8 mouse cellular contexts compared by ENCODE assay signal in the genomic region with DNA sequence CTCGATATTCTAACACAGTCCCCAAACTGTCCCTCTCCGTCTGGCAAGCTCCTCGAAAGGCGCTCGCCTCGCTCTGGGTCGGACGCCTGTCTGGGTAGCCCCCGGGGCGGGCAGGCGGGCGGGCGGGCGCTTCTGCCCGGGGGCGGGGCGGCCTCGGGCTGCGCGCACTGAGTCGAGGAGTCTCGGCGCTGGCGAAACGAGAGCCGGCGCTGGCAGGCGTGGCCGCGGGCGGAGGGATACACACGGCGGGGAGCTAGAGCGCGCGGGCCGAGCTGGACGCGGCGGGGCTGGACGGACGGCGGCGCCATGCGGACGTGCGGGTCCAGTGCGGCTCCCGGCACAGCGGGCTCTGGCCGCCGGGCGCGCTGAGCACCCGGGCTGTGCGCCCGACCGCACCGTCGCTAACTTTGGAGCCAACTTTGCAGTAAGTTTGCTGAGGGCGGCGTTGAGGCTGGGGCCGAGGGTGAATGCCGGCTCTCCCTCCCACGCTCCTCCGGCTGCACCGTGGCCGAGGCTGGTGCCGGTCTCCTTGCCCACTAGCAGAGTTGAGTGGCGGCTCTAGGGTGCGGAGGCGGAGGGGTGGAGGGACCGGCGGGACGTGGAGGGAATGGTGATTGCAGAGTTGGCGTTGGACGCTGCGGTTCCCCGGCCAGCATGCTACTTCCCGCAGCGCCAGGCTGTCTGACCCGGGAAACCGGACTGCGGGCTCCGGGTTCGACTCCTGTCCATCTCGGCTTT. TPM values are rescaled to one million over a fixed set of nuclear protein-coding genes. Genes with fewer than 3 reads are reported as not detected.
DNase-seq lines count a peak whose midpoint lies in the region; ATAC-seq and TF ChIP-seq lines count a peak whose summit lies in the region.

No protein-coding gene starts in this region.

- H3K27ac ChIP-seq in forebrain, embryonic 12.5 days = peak overlapping the region; percentile 94
- H3K27ac ChIP-seq in heart, embryonic 14.5 days (replicated peaks in 1 of 2; ENCODE audit: control insufficient read depth in 1 of 2, insufficient read depth in 1 of 2, low read depth in 2 of 2, low read length in 2 of 2) = peak overlapping the region; percentile 92 to 94
- H3K27ac ChIP-seq in kidney, postnatal 0 days = peak overlapping the region; percentile 91
- peak overlapping the region; percentile 94 for H3K27ac ChIP-seq in limb, embryonic 15.5 days
- peak overlapping the region; percentile 75 for H3K27ac ChIP-seq in midbrain, embryonic 15.5 days
- H3K27ac ChIP-seq in stomach, embryonic 15.5 days = peak overlapping the region; percentile 92

- DNase-seq in kidney, postnatal 0 days (ENCODE audit: low spot score) = peak; percentile 96

- under 1% methylated on average over 81 of the region's 87 CpGs for WGBS in forebrain, embryonic 12.5 days
- under 1% methylated on average over 82 of the region's 87 CpGs for WGBS in heart, embryonic 14.5 days
- under 1% methylated on average over 80 of the region's 87 CpGs for WGBS in kidney, postnatal 0 days
- under 1% methylated on average over 87 of the region's 87 CpGs for WGBS in limb, embryonic 15.5 days
- WGBS in midbrain, embryonic 15.5 days = under 1% methylated on average over 86 of the region's 87 CpGs
- under 1% methylated on average over 87 of the region's 87 CpGs for WGBS in stomach, embryonic 15.5 days

- peak overlapping the region; percentile 74 for H3K9ac ChIP-seq in forebrain, embryonic 12.5 days
- H3K9ac ChIP-seq in heart, embryonic 14.5 days (ENCODE audit: low read length) = peak overlapping the region; percentile 89
- H3K9ac ChIP-seq in kidney, postnatal 0 days (ENCODE audit: low read depth, low read length) = peak overlapping the region; percentile 67
- peak overlapping the region; percentile 66 for H3K9ac ChIP-seq in limb, embryonic 15.5 days
- H3K9ac ChIP-seq in midbrain, embryonic 15.5 days = peak overlapping the region; percentile 56
- H3K9ac ChIP-seq in stomach, embryonic 15.5 days = peak overlapping the region; percentile 76

- H3K9me3 ChIP-seq in erythroblast, embryonic 14.5 days (ENCODE audit: control insufficient read depth, low read length) = no peaks in the 10 kb centered on the region; the same call in 1 of the 2 replicates
- no peaks in the 10 kb centered on the region for H3K9me3 ChIP-seq in forebrain, embryonic 12.5 days
- H3K9me3 ChIP-seq in heart, embryonic 14.5 days (ENCODE audit: control insufficient read depth, low read length) = no peaks in the 10 kb centered on the region
- H3K9me3 ChIP-seq in kidney, postnatal 0 days (replicated peaks; ENCODE audit: low read length) = no peaks in the 10 kb centered on the region
- no peaks in the 10 kb centered on the region for H3K9me3 ChIP-seq in limb, embryonic 15.5 days
- no peaks in the 10 kb centered on the region for H3K9me3 ChIP-seq in midbrain, embryonic 15.5 days
- H3K9me3 ChIP-seq in stomach, embryonic 15.5 days = no peaks in the 10 kb centered on the region

- peak overlapping the region; percentile 58 for H3K4me3 ChIP-seq in erythroblast, embryonic 14.5 days (replicated peaks)
- peak overlapping the region; percentile 78 for H3K4me3 ChIP-seq in forebrain, embryonic 12.5 days (replicated peaks)
- H3K4me3 ChIP-seq in heart, embryonic 14.5 days (ENCODE audit: control insufficient read depth in 1 of 2, insufficient read depth in 1 of 2, low read depth in 1 of 2, low read length in 2 of 2) = peak overlapping the region; percentile 73 to 80
- H3K4me3 ChIP-seq in kidney, postnatal 0 days (replicated peaks; ENCODE audit: low read depth, low read length) = peak overlapping the region; percentile 77
- peak overlapping the region; percentile 81 for H3K4me3 ChIP-seq in limb, embryonic 15.5 days
- peak overlapping the region; percentile 93 for H3K4me3 ChIP-seq in midbrain, embryonic 15.5 days
- H3K4me3 ChIP-seq in stomach, embryonic 15.5 days (replicated peaks) = peak overlapping the region; percentile 86

- no peak for ATAC-seq in erythroblast, adult 5-6 weeks (replicated peaks; ENCODE audit: low FRiP score, poor library complexity, severe bottlenecking)
- peak; percentile 83 for ATAC-seq in forebrain, embryonic 12.5 days (ENCODE audit: low FRiP score)
- peak; percentile 85 for ATAC-seq in heart, embryonic 14.5 days (ENCODE audit: insufficient number of reproducible peaks, insufficient read depth, low FRiP score, low read depth)
- peak; percentile 88 for ATAC-seq in kidney, postnatal 0 days (replicated peaks; ENCODE audit: low FRiP score, low read depth)
- peak; percentile 72 for ATAC-seq in limb, embryonic 15.5 days (ENCODE audit: insufficient number of reproducible peaks, low FRiP score, low TSS enrichment, low read depth)
- ATAC-seq in midbrain, embryonic 15.5 days (replicated peaks) = peak; percentile 87
- ATAC-seq in stomach, embryonic 15.5 days (ENCODE audit: insufficient read depth, low FRiP score, low read depth) = peak; percentile 78

- peaks cover 60% of the 10 kb centered on the region for H3K27me3 ChIP-seq in erythroblast, embryonic 14.5 days (ENCODE audit: control insufficient read depth)
- no peaks in the 10 kb centered on the region for H3K27me3 ChIP-seq in forebrain, embryonic 12.5 days
- H3K27me3 ChIP-seq in heart, embryonic 14.5 days (ENCODE audit: control insufficient read depth, insufficient read depth, low read length) = no peaks in the 10 kb centered on the region
- no peaks in the 10 kb centered on the region for H3K27me3 ChIP-seq in kidney, postnatal 0 days (ENCODE audit: insufficient read depth, low read length)
- no peaks in the 10 kb centered on the region for H3K27me3 ChIP-seq in limb, embryonic 15.5 days
- H3K27me3 ChIP-seq in midbrain, embryonic 15.5 days (replicated peaks) = no peaks in the 10 kb centered on the region
- no peaks in the 10 kb centered on the region for H3K27me3 ChIP-seq in stomach, embryonic 15.5 days (replicated peaks)

- H3K36me3 ChIP-seq in erythroblast, embryonic 14.5 days (ENCODE audit: control insufficient read depth) = no peaks in the 10 kb centered on the region
- H3K36me3 ChIP-seq in forebrain, embryonic 12.5 days (replicated peaks) = peaks cover 10% of the 10 kb centered on the region; the same call in 1 of the 2 replicates
- 0 out of 2 replicates have a peak, but pooled peaks cover 3% of the 10 kb centered on the region for H3K36me3 ChIP-seq in heart, embryonic 14.5 days (ENCODE audit: control insufficient read depth, insufficient read depth, low read length)
- H3K36me3 ChIP-seq in kidney, postnatal 0 days (ENCODE audit: insufficient read depth, low read length) = 0 out of 2 replicates have a peak, but pooled peaks cover 3% of the 10 kb centered on the region
- H3K36me3 ChIP-seq in limb, embryonic 15.5 days = 0 out of 2 replicates have a peak, but pooled peaks cover 5% of the 10 kb centered on the region
- no peaks in the 10 kb centered on the region for H3K36me3 ChIP-seq in midbrain, embryonic 15.5 days (replicated peaks)
- no peaks in the 10 kb centered on the region for H3K36me3 ChIP-seq in stomach, embryonic 15.5 days

- H3K4me1 ChIP-seq in erythroblast, embryonic 14.5 days (ENCODE audit: control insufficient read depth) = no peaks in the 10 kb centered on the region
- peaks cover 17% of the 10 kb centered on the region for H3K4me1 ChIP-seq in forebrain, embryonic 12.5 days
- peaks cover 4 to 31% of the 10 kb centered on the region in 2 experiments; a peak in 3 of 4 replicates for H3K4me1 ChIP-seq in heart, embryonic 14.5 days (ENCODE audit: control insufficient read depth in 2 of 2, insufficient read depth in 2 of 2, low read length in 2 of 2)
- H3K4me1 ChIP-seq in kidney, postnatal 0 days (replicated peaks; ENCODE audit: insufficient read depth, low read length) = 0 out of 2 replicates have a peak, but pooled peaks cover 10% of the 10 kb centered on the region
- peaks cover 25% of the 10 kb centered on the region; the same call in 1 of the 2 replicates for H3K4me1 ChIP-seq in limb, embryonic 15.5 days
- H3K4me1 ChIP-seq in midbrain, embryonic 15.5 days = peaks cover 3% of the 10 kb centered on the region; the same call in 1 of the 2 replicates
- peaks cover 5% of the 10 kb centered on the region; the same call in 1 of the 2 replicates for H3K4me1 ChIP-seq in stomach, embryonic 15.5 days

- peak overlapping the region; percentile 76 for H3K4me2 ChIP-seq in forebrain, embryonic 12.5 days
- peak overlapping the region; percentile 90 for H3K4me2 ChIP-seq in heart, embryonic 14.5 days (ENCODE audit: low read length)
- H3K4me2 ChIP-seq in kidney, postnatal 0 days (ENCODE audit: low read length) = peak overlapping the region; percentile 79
- peak overlapping the region; percentile 74 for H3K4me2 ChIP-seq in limb, embryonic 15.5 days
- H3K4me2 ChIP-seq in midbrain, embryonic 15.5 days = peak overlapping the region; percentile 94
- peak overlapping the region; percentile 81 for H3K4me2 ChIP-seq in stomach, embryonic 15.5 days

- peak; percentile 21; the same call in 1 of the 2 replicates for TF ChIP-seq CTCF in kidney, postnatal 0 days (IDR thresholded peaks at IDR 0.05; ENCODE audit: low read depth)

RNA-seq across cellular contexts. Expression of gene Fat1, which starts 2.8 kb away (rescaled TPM):
- polyA plus RNA-seq in erythroblast, embryonic 14.5 days (2012) = under 0.01 TPM in 2 replicates
- total RNA-seq in erythroblast, adult 5-6 weeks (2015; ENCODE audit: low replicate concordance) = under 0.01 TPM in 1 of 2 replicates, not detected in the other
- total RNA-seq in erythroblast, adult 5-6 weeks (2017; ENCODE audit: low replicate concordance) = 0.17 TPM in 1 of 2 replicates, not detected in the other
- 22.2 and 22.7 TPM in 2 replicates for polyA plus RNA-seq in forebrain, embryonic 12.5 days (2016; fragmentation: Nextera tagmentation; extraction: Ambion mirVana)
- 22.2 TPM in 2 replicates for polyA plus RNA-seq in heart, embryonic 14.5 days (2014; fragmentation: Nextera tagmentation; extraction: Ambion mirVana)
- polyA plus RNA-seq in kidney, postnatal 0 days (2015; fragmentation: Nextera tagmentation; extraction: Ambion mirVana) = 13.3 and 15.9 TPM in 2 replicates
- polyA plus RNA-seq in limb, embryonic 15.5 days (2015; fragmentation: Nextera tagmentation; extraction: Ambion mirVana) = 27.4 and 30.4 TPM in 2 replicates
- 11.8 and 14.0 TPM in 2 replicates for polyA plus RNA-seq in midbrain, embryonic 15.5 days (2015; fragmentation: Nextera tagmentation; extraction: Ambion mirVana)
- 14.5 and 18.2 TPM in 2 replicates for polyA plus RNA-seq in stomach, embryonic 15.5 days (2015; fragmentation: Nextera tagmentation; extraction: Ambion mirVana)

Comparison
In these comparisons a context has a peak if more than half of its experiments do, and no peak if none do; other contexts are left out.
1. RNA of gene Fat1, which starts 2.8 kb away (polyA plus RNA-seq): 27.4 to 30.4 TPM in limb, embryonic 15.5 days, 22.2 TPM in heart, embryonic 14.5 days, 22.2 to 22.7 TPM in forebrain, embryonic 12.5 days, 14.5 to 18.2 TPM in stomach, embryonic 15.5 days, 11.8 to 14.0 TPM in midbrain, embryonic 15.5 days and 13.3 to 15.9 TPM in kidney, postnatal 0 days; under 0.01 TPM in erythroblast, embryonic 14.5 days; every median in the first group is over 10 times any median in the second.
2. Peak in every context shown above with its lines, with median percentiles within 50 percentile points of each other: H3K4me3 ChIP-seq, H3K27ac ChIP-seq, H3K4me2 ChIP-seq and H3K9ac ChIP-seq.